Mouse (Mus musculus) cerebellum, adult (tissue): Measurements from ENCODE around the gene Cxcr6.
A peak's percentile ranks its signal among the peaks of the same experiment; 100 is the strongest.

Experiments
- ATAC-seq: cut with Nextera tagmentation; 2 replicates; pipeline ENCODE4 v1.9.2; 2017; ENCODE audit warnings: mild to moderate bottlenecking, moderate library complexity, mixed read lengths; ENCODE audit not compliant: insufficient number of reproducible peaks, low FRiP score, low TSS enrichment

The Cxcr6 gene

DNA sequence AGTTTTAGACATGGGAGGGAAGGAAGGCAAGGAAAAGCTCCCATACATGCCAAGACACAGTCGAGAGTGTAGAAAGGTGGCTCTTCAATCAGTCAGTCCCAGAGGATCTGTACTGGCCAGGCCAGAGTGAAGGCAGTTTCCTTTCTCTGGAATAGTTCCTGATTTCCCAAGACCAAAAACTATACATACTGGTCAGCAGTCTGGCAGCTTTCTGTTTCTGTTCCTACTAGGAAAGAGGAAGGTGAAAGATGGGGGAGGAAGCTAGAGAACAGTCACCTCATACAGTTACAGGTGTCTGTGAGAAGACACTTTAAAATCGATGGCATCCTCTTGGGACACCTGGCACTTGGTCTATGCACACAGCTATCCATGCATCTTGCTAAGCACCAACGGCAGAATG, 9.2 kb downstream of the Cxcr6 start:
- ATAC-seq: no peak

DNA sequence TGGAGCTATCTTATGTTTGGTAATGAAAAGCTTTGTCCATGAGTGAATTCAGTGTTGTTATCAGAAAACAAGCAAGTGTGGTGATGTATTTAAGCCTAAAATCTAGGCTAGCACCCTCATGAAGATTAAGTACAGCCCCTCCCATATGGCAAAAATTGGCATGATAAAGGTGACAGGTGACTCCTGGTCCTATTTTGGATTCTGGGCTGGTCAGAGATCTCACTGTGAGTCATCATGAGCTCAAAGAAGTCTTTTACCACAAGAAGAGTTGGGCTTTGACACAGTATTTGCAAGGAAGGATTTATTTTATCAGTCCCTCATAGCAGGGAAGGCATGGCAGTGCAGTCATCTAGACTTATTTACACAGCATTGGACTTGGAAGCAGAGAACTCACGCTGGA, 9.7 kb downstream of the Cxcr6 start:
- ATAC-seq: no peak

DNA sequence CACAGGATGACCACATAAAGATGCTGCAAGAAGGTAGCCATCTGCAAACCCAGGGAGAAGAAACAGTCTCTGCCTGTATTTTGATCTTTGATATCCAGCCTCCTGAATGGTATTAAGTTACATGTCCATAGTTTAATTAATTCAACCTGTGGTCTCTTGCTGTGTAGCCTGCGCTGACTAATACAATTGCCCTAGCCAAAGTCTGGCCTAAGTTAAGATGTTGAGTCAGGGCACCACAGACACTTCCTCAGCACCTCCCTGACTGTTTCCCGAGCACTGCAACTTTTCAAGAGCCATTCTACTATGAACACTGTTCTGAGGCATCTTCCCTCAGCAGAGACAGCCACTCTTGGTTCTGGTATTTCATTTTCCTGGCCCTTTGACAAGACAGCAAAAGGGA, 12.3 kb downstream of the Cxcr6 start:
- no peak for ATAC-seq

DNA sequence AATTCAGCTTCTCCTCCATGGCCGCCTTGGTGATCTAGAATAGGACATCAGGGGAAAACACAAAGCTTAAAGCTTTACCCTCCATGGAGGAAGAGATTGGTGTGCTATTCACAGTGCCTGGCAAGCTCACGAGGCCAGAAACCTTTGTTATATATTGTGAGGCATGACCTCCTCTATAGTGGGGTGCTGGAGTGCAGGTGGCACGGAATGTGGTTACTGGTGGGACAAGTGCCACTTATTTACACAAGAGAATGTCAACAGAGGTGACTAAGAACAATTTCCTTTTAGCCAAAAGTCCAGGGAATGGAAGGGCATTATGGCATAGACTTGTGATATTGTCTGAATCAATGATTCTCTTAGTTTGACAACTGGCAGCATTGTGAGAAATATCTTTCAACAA, 20.4 kb downstream of the Cxcr6 start:
- no peak for ATAC-seq

DNA sequence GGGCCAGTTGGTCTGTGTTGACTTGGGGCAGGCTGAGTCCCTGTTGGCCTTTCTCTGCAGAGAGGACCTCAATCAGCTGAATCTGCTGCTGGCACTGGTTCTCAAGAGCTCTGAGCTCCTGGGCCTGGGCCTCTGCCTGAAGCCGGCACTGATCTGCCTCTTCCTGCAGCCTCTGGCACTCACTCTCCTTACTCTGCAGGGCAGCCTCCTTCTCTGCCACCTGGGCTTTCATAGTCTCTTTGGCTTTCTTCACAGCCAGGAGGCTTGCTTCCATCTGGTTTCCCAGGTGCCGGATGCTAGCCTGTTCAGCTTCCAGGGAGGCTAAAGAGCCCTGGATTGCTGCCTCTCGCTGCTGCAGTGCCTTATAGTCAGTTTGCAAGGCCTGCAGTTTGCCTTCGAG, 22.6 kb downstream of the Cxcr6 start:
- ATAC-seq: peak; percentile 77

DNA sequence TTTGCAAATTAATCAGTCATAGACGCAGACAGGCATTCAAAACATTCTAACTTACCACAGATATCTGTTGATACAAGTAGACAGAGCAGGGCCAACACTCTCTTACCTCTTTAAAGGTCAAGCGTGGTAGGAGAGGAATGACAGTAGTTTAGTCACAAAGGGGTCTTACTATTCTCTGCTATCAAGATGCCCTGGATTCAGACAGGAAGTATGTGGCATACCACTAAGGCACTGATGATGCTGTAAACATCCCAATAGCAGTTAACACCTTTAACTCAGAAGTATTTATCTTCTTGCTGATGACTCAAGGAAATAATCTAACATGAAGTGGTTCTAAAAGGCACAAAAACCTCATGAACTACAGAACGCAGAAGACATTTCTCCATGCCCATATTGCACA, 29.6 kb downstream of the Cxcr6 start:
- no peak for ATAC-seq

DNA sequence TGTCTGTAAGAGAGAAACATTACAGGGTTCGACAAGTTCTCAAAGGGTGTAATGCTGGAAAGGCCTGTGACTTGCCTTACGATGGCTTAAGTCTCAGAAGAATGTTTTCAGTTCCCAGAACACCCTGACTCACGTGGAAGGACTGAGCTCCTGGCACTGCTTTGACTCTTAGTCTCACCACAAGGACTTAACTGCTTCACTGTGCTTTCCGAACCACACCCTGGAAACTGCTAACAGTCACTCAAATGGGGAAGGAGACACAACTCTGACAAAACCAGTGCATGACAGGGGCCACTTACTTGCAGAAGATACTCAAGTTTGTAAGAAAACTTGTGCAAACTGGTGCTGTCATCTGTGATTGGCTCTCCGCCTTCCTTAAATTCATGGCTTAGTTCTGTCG, 34.0 kb downstream of the Cxcr6 start:
- no peak for ATAC-seq

DNA sequence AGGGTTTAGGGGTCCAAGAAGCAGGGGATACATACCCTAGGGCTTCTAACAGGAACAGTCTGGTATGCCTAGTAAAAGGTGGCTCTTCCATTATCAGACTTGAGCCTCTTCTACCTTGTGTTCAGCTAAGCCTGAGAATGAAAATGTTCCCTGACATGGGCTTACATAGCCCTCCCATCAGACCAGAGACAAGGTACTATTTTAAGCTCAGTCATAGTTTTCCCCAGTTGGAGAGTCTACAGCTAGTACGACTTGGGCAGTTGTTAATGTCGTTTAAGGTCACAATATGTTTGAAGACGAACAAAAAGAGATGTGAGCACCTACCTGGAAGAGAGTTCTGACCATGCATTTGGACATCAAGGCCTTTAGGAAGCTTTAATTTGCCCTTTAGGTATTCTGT, 38.2 kb downstream of the Cxcr6 start:
- no peak for ATAC-seq

DNA sequence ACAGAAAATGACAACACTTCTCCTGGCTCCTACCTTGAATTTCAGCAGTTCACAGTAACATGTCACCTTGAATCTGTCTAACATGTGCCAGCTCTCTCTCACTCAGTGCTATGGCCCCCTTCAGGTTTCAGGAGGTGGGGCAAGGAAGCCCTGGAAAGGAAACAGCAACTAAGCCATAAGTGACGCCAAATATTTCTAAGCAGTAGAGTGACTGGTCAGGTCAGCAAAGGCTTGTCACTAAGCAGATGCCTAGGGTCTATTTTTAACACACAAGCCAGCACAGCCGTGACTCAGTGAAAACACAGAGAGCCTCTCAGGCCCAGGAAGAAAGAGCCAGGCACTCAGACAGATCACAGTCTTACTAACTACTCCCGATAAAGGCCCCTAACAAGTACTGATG, 38.8 kb downstream of the Cxcr6 start:
- ATAC-seq: no peak

DNA sequence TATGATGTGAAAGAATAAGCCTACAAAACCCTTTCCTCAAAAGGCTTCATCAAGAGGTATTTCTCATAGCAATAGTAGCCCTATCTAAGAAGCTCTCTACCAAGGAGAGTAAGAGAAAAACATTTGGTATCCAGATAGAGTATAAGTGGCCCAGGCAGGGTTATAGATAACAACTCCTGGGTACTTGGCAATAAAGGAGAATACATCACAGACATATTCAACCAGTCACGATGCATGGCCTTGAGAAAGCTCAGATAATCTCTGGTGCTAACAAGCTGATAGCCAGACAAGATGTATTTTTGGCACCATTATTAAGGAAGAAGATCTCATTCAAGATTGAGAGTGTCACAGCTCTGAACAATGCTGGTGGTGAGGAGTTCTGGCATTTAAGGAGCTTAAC, 40.2 kb downstream of the Cxcr6 start:
- no peak for ATAC-seq

DNA sequence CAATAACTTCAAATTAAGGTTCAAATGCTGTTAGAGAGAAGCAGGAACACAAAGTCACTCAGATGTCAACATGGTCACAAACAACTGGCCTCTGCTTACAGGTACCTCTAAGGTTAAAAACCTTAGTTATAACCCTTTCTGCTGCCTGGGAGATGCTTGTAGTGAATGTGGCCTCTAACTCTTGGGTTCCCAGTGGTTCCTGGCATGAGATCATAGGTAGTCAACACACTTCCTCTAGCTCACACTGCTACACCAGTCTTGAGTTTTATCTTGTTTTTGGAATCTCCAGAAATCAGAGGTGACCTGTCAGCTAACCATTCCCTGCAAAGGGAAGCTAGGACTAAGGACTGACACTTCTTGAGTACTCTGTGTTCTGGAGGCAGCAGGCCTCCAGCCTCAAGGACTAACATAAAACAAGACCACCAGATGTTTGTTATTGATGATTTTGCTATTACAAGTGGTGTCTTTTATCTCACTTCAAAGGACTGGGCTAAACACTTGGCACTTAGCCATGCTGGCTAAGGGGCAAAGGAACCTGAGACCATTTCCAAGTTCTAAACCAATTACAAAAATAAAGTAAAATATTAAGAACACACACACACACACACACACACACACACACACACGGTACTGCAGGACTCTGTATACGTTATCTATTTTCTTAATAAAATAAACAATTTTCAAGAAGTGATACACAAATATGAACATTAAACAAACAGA, 43.9 kb downstream of the Cxcr6 start:
- ATAC-seq: no peak

DNA sequence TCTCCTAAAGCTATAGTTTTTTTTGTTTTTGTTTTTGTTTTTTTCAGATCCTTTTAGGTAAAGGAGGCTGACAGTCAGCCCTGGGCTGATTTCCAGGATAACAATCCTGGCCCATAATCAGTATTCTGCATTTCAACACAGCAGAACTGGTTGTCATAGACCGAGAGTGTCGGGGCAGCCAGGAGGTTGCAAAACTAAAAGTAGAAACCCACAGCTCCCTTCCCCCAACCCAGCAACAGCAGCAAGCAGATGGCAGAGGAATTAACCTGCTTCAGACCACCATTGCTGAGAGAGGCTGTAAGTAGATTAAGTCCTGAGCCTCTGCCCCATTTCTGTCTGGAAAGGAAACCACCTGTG, 44.4 kb downstream of the Cxcr6 start:
- ATAC-seq: no peak

DNA sequence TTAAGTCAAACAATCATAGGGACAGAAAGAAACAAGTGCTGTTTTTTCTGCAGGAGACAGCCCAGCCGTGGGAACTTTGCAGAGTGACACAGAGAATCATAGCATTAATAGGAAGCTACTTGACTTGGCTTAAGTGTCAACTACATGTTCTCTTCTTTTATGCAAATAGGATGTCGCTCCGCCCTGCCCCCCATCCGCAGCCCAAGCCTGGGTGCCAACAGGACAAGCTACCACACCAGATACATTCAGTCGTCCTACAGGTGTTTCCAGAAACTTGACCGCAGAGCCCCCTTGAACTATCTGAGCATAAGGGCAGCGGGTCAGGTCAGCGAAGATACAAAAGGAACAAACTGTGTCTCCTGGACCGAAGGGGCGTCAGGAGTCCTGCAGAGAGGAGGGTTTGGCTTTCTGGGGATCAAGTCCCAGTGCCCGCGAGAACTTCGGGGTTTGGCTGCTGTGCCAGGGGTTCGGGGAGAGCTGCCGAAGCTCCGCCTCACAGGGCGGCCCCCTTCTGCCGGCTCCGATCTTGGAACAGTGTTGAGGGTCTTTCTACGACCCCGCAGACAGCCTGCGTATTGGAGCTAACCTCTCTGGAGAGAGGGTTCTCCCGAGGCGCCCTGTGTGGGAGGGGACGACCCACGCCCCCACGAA, 44.9 kb downstream of the Cxcr6 start:
- ATAC-seq: peak; percentile 11; the same call in 1 of the 2 replicates

DNA sequence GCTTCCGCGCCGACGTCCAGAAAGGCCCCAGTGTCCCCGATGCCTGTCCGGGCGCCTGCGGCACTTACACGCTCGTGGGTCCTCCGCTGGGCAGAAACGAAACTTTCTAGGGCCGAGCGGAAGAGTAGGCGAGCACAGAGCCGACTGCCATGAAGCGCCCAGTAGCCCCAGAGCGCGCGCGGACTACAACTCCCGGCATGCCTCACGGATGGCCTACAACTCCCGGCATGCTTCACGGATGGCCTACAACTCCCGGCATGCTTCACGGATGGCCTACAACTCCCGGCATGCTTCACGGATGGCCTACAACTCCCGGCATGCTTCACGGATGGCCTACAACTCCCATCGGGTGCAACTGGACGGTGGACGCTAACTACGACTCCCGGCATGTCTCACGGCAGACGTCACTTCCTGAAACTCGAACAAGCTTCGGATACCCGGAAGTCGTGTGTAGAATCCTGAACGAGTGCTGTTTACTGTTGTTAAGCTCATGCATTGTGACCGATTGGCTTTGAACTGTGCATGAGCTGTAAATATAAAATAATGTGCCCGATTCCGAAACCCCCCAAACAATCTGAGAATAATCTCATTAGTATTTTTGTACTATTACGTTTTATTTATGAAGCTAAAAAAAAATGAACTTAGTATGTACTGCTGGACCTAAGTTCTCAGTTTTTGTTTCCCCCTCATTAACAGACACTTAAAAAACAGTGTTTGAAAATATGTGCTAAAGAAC, 45.6 kb downstream of the Cxcr6 start, which contains the start of gene Fyco1:
TSS of gene Fyco1 (minus strand) at position 187 of the 736 bp plus-strand sequence.
- peak; percentile 98 for ATAC-seq

DNA sequence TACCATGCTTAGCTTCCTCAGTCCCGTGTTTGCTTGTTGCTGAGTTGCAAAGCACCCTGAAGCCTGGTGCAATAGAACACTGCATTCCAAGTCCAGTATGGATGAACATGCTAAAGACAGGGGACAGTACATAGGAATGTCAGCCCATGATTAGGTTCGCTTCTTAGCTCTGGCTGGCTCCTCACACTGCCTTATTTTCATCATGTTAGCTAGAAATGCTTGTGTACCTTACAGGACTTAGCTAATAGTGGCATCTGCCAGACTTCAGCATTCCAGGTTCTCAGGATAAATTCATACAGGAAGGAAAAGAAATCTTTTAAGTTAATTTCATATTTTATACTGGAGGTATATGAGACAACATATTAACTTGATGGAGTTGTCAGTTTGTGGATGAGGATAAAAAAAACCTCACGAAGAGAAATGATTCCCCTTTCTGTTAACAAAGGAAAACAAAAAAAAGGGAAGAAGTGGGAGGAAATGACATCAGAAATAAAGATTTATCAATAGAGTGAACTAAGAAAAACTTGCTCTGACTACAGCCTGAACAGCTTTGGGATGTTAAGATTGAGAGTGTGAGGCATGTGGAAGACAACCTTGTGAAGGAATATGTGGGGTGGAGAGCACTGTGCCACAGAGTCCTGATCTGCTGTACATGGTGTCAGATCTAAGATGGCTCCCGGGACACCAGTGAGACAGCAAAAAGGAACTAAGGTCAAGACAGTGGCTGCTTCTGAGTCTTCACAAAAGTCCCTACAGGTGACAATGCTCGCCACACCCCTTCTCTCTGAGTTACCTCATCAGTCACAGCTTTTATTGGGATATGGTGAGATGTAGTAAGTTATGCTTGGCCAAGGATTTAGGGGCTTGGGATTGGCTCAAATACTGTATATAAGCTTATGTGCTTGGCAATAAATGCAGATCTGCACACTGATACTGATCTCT, 46.4 kb downstream of the Cxcr6 start:
- no peak for ATAC-seq

DNA sequence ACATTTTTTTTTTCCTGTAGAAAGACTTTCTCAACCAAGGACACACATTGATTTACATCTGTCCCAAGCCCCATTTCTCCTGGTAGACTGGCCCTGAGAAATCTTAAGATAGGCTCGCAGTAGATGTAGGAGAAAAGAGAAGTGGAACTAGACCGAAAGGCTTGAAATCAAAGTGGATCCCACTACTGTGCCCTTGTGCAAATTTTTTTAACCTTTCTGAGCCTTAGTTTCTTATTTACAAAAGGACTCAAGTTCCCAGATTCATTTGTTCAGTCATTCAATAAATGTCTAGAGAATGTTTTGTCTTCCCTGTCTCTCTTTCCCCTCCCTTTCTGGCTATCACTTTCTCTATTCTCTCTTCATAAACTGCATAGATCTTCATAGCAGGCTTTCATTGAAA, 50.6 kb downstream of the Cxcr6 start:
- no peak for ATAC-seq
